In genomic region chr6:106747804-106748203, GRCm38 (mm10) we compare ENCODE assay signal across 20 mouse cellular contexts. TPM values are rescaled to one million over a fixed set of nuclear protein-coding genes. Genes with fewer than 3 reads are reported as not detected.
"Had no signal": no experiment of that assay in that cellular context is flagged by ENCODE, and none has a peak within 500 bp of the region (broad histone marks: within the 10 kb centered on the region; RNA-seq: fewer than 3 reads in every experiment).

No protein-coding gene starts in this region.

- H3K36me3 ChIP-seq: liver, embryonic 13.5 days; liver, embryonic 15.5 days; lung, embryonic 15.5 days; midbrain, embryonic 13.5 days; midbrain, embryonic 15.5 days; neural tube, embryonic 12.5 days had no signal

- DNase-seq: liver, embryonic 13.5 days; liver, postnatal 0 days; lung, adult 2 months; lung, postnatal 14 days; lung, postnatal 36 days; right cerebral cortex, postnatal 14 days; thymus, adult 18-20 months; thymus, postnatal 14 days; thymus, postnatal 36 days had no signal

- ATAC-seq: liver, postnatal 0 days; lung, postnatal 0 days; midbrain, embryonic 13.5 days; midbrain, embryonic 15.5 days had no signal

- H3K9me3 ChIP-seq: liver, embryonic 13.5 days; liver, embryonic 15.5 days; lung, embryonic 15.5 days; megakaryocyte, embryonic 14.5 days; midbrain, embryonic 13.5 days; midbrain, embryonic 15.5 days; neural tube, embryonic 12.5 days had no signal

- H3K4me2 ChIP-seq: liver, embryonic 13.5 days; liver, embryonic 15.5 days; lung, embryonic 15.5 days; midbrain, embryonic 11.5 days; midbrain, embryonic 13.5 days; midbrain, embryonic 15.5 days; neural tube, embryonic 12.5 days had no signal

- H3K9ac ChIP-seq: liver, embryonic 13.5 days; liver, embryonic 15.5 days; liver, postnatal 0 days; lung, embryonic 15.5 days; midbrain, embryonic 13.5 days; midbrain, embryonic 15.5 days; neural tube, embryonic 12.5 days had no signal

- H3K4me1 ChIP-seq: liver, embryonic 13.5 days; liver, embryonic 15.5 days; lung, embryonic 15.5 days; megakaryocyte, embryonic 14.5 days; midbrain, embryonic 13.5 days; midbrain, embryonic 15.5 days; neural tube, embryonic 12.5 days had no signal

- H3K4me3 ChIP-seq: liver, embryonic 13.5 days; liver, embryonic 15.5 days; lung, embryonic 15.5 days; megakaryocyte, embryonic 14.5 days; midbrain, embryonic 13.5 days; midbrain, embryonic 15.5 days; neural tube, embryonic 12.5 days had no signal

- H3K27ac ChIP-seq: liver, embryonic 13.5 days; liver, embryonic 15.5 days; lung, embryonic 15.5 days; macrophage; midbrain, embryonic 13.5 days; midbrain, embryonic 15.5 days; neural tube, embryonic 12.5 days had no signal

- H3K27me3 ChIP-seq: liver, embryonic 13.5 days; liver, embryonic 15.5 days; lung, embryonic 15.5 days; megakaryocyte, embryonic 14.5 days; midbrain, embryonic 13.5 days; midbrain, embryonic 15.5 days; neural tube, embryonic 12.5 days had no signal

RNA-seq across cellular contexts. Expression of gene Il5ra, which starts 1.0 kb away (rescaled TPM):
- total RNA-seq: midbrain, postnatal 0 days had no signal
- polyA plus RNA-seq: lung, postnatal 0 days; midbrain, embryonic 11.5 days; midbrain, embryonic 13.5 days; midbrain, embryonic 15.5 days; neural tube, embryonic 12.5 days; stomach, embryonic 14.5 days had no signal
